Mouse (Mus musculus) megakaryocyte, embryonic 14.5 days (primary cell): ENCODE data around the gene Yif1b. TPM values are rescaled to one million over a fixed set of nuclear protein-coding genes. Genes with fewer than 3 reads are reported as not detected.
A peak's percentile ranks its signal among the peaks of the same experiment; 100 is the strongest.

Experiments used
- H3K27me3 ChIP-seq: replicated peaks from 2 replicates; pipeline ENCODE3; 2012; ENCODE audit warnings: inconsistent platforms
- H3K36me3 ChIP-seq: replicated peaks from 2 replicates; pipeline ENCODE3; 2012; ENCODE audit warnings: low read length, inconsistent platforms, mixed read lengths
- H3K4me1 ChIP-seq: 2 replicates; pipeline ENCODE4 v1.6.1; 2012; ENCODE audit warnings: inconsistent platforms
- H3K4me3 ChIP-seq: replicated peaks from 2 replicates; pipeline ENCODE3; 2012; ENCODE audit warnings: moderate library complexity, mild to moderate bottlenecking, inconsistent platforms
- H3K9me3 ChIP-seq: 2 replicates; pipeline ENCODE4 v1.6.1; 2012; ENCODE audit warnings: inconsistent platforms
- FLI1 ChIP-seq: IDR thresholded peaks from 2 replicates; pipeline ENCODE4 v1.6.1; 2012; ENCODE audit warnings: low read length, inconsistent platforms, mixed read lengths
- GATA1 ChIP-seq: IDR thresholded peaks from 3 replicates; pipeline ENCODE4 v1.6.1; 2012; ENCODE audit warnings: mixed read lengths, low read length, inconsistent platforms, borderline replicate concordance
- polyA plus RNA-seq: library from polyadenylated mRNA; stranded (reverse); fragments of >175 nt; gene quantifications from 2 replicates; pipeline ENCODE4 v1.2.3, GENCODE M21; 2012; ENCODE audit warnings: low replicate concordance; ENCODE audit not compliant: insufficient read depth

Yif1b gene
- polyA plus RNA-seq, 1 experiment, result 1,324 TPM

DNA sequence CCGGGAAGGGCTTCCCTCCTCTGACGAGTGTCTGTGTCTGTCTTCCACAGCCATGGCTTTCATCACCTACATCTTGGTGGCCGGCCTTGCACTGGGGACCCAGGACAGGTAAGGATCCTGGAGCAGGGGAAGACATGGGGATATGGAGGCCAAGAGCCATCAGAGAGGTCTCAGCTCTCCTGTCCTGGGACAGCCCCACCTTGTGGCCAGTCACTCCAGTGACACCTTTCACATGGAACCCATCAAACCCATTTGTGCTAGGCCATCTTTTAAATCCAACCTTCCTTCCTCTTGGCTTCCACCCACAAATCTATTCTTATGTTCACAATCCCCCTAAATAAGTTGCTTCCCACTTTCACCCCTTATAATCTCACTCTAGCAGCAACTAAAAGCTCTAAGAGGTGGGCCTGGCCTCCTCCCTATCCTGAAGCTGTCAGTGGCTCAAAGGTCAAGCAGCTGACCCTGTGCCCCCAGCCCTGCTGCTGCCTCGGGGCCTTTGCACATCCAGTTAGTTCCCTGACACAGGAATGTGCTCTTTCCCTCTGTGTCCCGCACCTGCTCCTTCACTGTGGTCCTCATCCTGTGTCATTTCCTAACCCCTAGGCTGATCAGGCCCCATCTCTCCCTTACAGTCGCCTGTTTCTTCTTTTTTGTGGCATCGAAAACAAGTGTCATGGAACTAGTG, 6.7 kb downstream of the Yif1b start:
- Histone ChIP-seq H3K36me3 (peaks cover 91% of the 10 kb centered on the region), H3K27me3 (no peaks in the 10 kb centered on the region), H3K4me3 (no peak overlapping the region), H3K9me3 (no peaks in the 10 kb centered on the region), H3K4me1 (peaks cover 75% of the 10 kb centered on the region)
- no peak for TF ChIP-seq GATA1
- no peak for TF ChIP-seq FLI1

DNA sequence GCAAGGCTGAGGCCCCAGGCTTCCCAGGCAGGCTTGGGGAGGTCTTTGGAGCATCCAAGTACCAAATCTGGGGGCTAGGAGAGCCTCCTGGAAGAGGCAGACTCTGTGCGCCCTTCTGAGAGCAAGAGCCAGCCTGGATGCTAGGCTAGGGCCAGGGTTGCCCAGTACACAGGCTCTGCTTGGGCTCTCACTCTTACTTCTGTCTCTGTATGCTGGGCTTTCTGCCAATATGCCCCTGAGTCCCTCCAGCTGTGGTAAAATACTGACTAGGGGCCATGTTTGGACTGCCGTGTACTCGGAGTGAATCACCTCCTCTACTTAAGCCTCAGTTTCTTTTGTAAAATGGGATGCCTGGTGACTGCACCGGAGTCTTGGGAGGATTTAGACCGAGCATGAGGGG, 7.9 kb downstream of the Yif1b start:
- TF ChIP-seq FLI1 (no peak), GATA1 (no peak)
- Histone ChIP-seq H3K4me1 (peaks cover 63% of the 10 kb centered on the region), H3K9me3 (no peaks in the 10 kb centered on the region), H3K4me3 (no peak overlapping the region), H3K27me3 (no peaks in the 10 kb centered on the region), H3K36me3 (peaks cover 82% of the 10 kb centered on the region)

DNA sequence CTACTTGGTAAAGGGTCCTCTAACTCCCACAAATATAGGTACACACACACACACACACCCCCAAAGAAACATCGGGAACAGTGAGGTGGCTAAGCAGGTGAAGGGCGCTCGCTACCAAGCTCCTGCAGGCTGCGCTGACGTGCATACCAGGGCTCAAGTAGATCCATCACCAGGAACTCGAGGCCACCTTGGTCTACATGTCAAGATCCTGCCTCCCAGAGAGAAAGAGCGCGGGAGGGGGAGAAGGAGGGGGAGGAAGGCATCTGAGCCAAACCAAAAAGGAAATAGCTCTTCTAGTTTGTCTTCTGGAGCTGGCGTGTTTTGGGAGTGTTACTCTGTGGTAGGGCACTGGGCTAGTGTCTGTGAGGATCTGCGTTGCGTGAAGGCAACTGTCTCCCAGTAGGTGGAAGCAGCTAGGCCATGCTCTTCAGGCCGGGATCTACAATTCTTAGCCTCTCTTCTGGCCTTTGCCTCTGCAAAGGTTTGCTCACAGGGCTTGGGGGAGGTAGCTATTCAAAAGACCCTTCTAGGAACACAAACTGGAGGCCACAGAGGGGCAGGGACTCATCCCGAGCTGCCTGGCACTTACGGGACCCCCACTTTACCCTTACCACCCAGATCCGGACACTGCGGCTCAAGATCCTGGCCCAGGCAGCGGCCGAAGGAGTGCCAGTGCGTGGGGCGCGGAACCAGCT, 8.6 kb downstream of the Yif1b start:
- H3K4me1 ChIP-seq, result peaks cover 61% of the 10 kb centered on the region
- TF ChIP-seq GATA1 (no peak), FLI1 (no peak)
- H3K4me3 ChIP-seq, result no peak overlapping the region
- H3K9me3 ChIP-seq, result no peaks in the 10 kb centered on the region
- H3K27me3 ChIP-seq, result no peaks in the 10 kb centered on the region
- H3K36me3 ChIP-seq, result peaks cover 75% of the 10 kb centered on the region

DNA sequence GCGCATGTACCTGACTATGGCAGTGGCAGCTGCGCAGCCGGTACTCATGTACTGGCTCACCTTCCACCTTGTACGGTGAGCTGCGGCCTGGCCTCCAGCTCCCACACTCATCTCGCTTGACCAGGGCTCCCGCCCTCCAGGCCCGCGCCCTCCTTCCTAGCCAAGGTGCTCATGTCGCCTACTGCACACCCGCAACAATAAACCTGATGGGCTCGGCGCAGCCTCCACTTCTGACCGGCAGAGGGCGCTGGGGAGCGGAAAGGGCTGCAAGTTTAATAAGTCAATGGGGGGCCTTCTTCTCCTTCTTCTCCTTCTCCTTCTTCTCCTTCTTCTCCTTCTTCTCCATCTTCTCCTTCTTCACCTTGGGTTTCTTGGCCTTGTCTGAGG, 9.2 kb downstream of the Yif1b start:
- H3K36me3 ChIP-seq, result peaks cover 71% of the 10 kb centered on the region
- H3K4me1 ChIP-seq, result peaks cover 60% of the 10 kb centered on the region
- no peak for TF ChIP-seq FLI1
- no peak for TF ChIP-seq GATA1
- H3K4me3 ChIP-seq, result no peak overlapping the region
- no peaks in the 10 kb centered on the region for H3K27me3 ChIP-seq
- H3K9me3 ChIP-seq, result no peaks in the 10 kb centered on the region

DNA sequence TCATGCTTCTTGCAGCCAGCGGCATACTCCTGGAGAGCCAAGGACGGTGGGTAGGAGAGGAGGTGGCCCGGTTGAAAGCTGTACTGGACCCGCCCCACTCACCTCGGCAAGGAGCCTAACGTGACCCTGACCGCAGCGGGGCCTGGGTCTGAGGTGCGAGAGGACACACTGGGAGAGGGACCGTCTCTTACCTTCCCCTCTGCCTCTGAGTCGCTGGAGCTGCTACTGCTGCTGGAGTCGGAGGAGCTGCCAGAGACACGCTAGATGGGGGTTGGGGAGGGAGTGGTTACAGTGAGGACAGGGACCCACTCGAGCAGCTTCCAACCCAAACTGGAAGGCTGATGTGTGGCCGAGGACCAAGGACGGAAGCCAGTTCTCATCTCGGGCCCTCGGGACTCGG, 9.6 kb downstream of the Yif1b start:
- Histone ChIP-seq H3K36me3 (peaks cover 68% of the 10 kb centered on the region), H3K4me3 (peak overlapping the region; percentile 50), H3K27me3 (no peaks in the 10 kb centered on the region), H3K4me1 (peaks cover 60% of the 10 kb centered on the region), H3K9me3 (no peaks in the 10 kb centered on the region)
- TF ChIP-seq GATA1 (no peak), FLI1 (no peak)

DNA sequence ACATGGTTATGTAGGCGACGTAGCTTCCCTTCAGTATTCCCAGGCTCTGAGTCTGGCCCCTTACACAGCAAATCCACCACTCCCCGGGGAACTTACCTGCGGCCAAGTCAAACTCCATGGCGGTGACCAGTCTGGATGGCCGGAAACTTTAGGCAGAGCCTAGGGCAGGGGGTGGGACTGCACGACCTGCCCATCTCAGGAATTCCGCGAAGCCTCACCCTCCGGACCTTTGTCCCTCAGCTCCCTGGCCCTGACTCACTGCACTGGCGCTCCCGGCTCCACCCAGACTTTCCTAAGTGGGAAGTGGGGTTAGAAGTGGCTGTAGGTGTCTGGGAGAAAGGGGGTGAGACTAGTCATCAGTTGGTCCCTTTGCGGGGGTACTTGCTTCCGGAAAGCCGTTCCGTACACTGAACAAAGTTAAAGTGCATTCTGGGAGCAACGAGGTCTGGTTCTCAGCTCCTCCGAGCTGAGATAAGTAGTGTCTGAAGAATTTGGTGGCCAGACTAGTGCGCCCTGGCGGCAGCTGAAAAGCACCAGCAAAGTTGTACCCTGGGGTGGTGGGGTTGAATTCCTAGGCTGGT, 10.2 kb downstream of the Yif1b start, which contains the start of gene 2200002D01Rik:
TSS of gene 2200002D01Rik (minus strand) at position 206 of the 581 bp plus-strand sequence.
- TF ChIP-seq FLI1 (no peak), GATA1 (no peak)
- Histone ChIP-seq H3K4me3 (peak within 1 kb of the TSS; percentile 50), H3K36me3 (peaks cover 62% of the 10 kb centered on the region), H3K27me3 (no peaks in the 10 kb centered on the region), H3K4me1 (peaks cover 60% of the 10 kb centered on the region), H3K9me3 (no peaks in the 10 kb centered on the region)

DNA sequence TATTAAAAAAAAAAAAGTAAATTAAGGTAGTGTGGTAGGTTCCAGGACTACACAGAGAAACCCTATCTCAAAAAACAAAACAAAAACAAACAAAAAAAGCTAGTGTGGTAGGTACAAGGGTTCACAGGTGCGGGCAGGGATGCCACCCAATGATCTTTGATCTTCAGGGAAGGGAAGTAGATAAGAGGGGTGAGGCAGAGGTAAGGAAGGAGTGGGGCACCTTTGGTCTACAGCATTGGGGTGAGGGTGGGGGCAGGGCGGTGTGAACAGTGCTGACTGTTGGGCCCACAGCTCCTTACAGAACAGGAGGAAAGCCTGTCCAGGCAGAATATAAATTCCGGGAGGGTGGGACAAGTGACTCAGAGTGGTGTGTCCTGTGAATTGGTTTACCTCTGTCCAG, 13.0 kb downstream of the Yif1b start:
- peaks cover 34% of the 10 kb centered on the region for H3K36me3 ChIP-seq

DNA sequence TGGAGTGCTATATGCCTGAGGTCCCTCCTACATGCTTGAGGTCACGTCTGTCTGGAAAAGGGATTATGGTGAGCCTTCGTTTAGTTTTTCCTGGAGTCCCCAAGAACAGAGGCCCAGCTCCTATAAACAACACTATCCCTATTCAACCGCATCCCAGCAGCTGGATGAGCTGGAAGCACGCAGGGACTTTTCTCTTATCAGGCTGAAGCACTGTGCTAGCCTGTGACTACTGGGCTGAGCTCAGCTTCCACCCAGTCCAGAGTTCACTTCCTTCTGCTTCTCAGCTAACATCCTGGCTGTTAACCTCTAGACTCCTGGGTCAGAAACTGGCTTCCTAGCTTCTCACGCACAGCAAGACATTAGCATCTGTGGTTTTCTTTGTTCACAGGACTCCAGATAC, 15.7 kb downstream of the Yif1b start:
- Histone ChIP-seq H3K4me1 (peaks cover 57% of the 10 kb centered on the region), H3K4me3 (no peak overlapping the region), H3K36me3 (peaks cover 17% of the 10 kb centered on the region), H3K27me3 (no peaks in the 10 kb centered on the region), H3K9me3 (no peaks in the 10 kb centered on the region)
- no peak for TF ChIP-seq GATA1
- TF ChIP-seq FLI1, result no peak

More for the DNA sequence above, 13.0 kb downstream of the Yif1b start:
- TF ChIP-seq FLI1 (no peak), GATA1 (no peak)
- no peak overlapping the region for H3K4me3 ChIP-seq
- peaks cover 52% of the 10 kb centered on the region for H3K4me1 ChIP-seq
- H3K27me3 ChIP-seq, result no peaks in the 10 kb centered on the region
- no peaks in the 10 kb centered on the region for H3K9me3 ChIP-seq

DNA sequence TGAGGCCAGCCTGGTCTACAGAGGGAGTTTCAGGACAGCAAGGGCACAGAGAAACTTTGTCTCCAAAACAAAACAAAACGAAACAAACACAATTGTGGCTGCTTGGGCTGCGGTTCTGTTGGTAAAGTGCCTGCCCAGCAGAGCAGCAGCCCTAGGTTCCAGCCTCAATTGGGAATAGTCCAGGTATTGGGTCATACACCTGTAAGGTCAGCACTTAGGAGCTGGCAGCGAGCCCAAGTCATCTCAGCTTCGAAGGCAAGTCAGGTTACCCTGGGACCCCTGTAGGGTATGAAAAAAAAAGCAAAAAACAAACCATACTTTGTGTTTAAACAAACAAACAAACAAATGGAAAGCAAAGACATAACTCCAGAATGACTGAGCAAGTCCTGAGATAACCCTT, 17.7 kb downstream of the Yif1b start:
- no peak overlapping the region for H3K4me3 ChIP-seq
- H3K27me3 ChIP-seq, result no peaks in the 10 kb centered on the region
- peaks cover 70% of the 10 kb centered on the region for H3K4me1 ChIP-seq
- no peaks in the 10 kb centered on the region for H3K9me3 ChIP-seq
- TF ChIP-seq GATA1 (no peak), FLI1 (no peak)
- peaks cover 14% of the 10 kb centered on the region for H3K36me3 ChIP-seq

DNA sequence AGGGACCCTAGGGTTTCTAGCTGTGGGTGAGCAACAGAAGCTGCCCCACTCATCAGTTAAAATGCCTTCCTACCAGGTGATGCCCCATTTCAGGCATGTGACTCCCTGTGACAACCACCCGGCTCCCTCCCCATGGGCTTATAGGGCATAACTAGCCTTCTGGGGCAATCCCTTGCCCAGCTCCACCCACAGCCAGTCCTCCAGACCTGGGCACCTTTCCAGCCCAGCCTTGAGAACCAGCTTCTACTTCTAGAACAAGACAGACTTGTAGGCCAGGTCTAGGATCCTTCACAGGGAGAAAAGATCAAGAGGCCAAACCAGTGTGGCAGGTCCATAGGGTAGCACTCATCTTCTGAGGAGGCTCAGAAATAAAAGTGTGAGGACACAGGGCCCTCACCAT, 19.2 kb downstream of the Yif1b start:
- TF ChIP-seq FLI1, result no peak
- TF ChIP-seq GATA1, result no peak
- Histone ChIP-seq H3K36me3 (peaks cover 14% of the 10 kb centered on the region), H3K4me3 (no peak overlapping the region), H3K9me3 (no peaks in the 10 kb centered on the region), H3K4me1 (peaks cover 68% of the 10 kb centered on the region), H3K27me3 (no peaks in the 10 kb centered on the region)
